Mouse (Mus musculus): ENCODE results near the gene Wrap73.

DNA sequence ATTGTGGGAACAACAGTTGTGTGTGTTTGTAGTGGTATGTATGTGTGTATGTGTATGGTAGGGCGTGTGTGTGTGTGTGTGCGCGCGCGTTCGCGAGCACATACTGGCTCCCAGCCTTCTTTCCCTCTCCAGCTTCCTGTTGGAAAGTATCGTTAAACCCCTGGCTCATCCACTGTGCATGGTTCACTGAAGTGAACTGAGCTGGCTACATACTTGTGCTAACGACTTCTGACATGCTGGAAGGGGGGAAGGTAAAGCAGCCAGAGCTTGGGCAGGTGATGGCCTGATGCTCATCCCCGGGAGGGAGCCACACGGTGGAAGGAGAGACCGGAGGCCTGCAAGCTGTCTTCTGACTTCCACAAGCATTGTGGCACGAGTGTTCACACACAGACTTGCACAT lies 69.3 kb downstream of the Wrap73 start:
- TF ChIP-seq CTCF (IDR thresholded peaks at IDR 0.05; ENCODE audit: low read depth) (no peak), EP300 (IDR thresholded peaks at IDR 0.05; ENCODE audit: low read depth) (no peak)

All from liver, embryonic 14.5 days (tissue).